Mouse (Mus musculus): ENCODE measurements around the gene Etl4.

Etl4 gene

GRCm38 (mm10) chr2:20445156-20446155 is 535.9 kb downstream of the Etl4 start:
- DNase-seq (ENCODE audit: low spot score) = no peak

GRCm38 (mm10) chr2:20446180-20446579 is 536.6 kb downstream of the Etl4 start:
- no peak for DNase-seq (ENCODE audit: low spot score)

GRCm38 (mm10) chr2:20450945-20451344 is 541.4 kb downstream of the Etl4 start:
- no peak for DNase-seq (ENCODE audit: low spot score)

GRCm38 (mm10) chr2:20453506-20454206 is 544.1 kb downstream of the Etl4 start:
- DNase-seq (ENCODE audit: low spot score) = no peak

GRCm38 (mm10) chr2:20479199-20479598 is 569.6 kb downstream of the Etl4 start:
- no peak for DNase-seq (ENCODE audit: low spot score)

- DNase-seq (ENCODE audit: low spot score) = no peak
Measured at GRCm38 (mm10) chr2:20486137-20486788, 576.7 kb downstream of the Etl4 start.

GRCm38 (mm10) chr2:20489090-20489489 is 579.5 kb downstream of the Etl4 start:
- no peak for DNase-seq (ENCODE audit: low spot score)

GRCm38 (mm10) chr2:20492125-20492524 is 582.5 kb downstream of the Etl4 start:
- no peak for DNase-seq (ENCODE audit: low spot score)

- DNase-seq (ENCODE audit: low spot score) = no peak
Measured at GRCm38 (mm10) chr2:20493806-20494205, 584.2 kb downstream of the Etl4 start.

- peak; percentile 31 for DNase-seq (ENCODE audit: low spot score)
Measured at GRCm38 (mm10) chr2:20494666-20495065, 585.1 kb downstream of the Etl4 start.

- no peak for DNase-seq (ENCODE audit: low spot score)
Measured at GRCm38 (mm10) chr2:20496219-20496800, 586.7 kb downstream of the Etl4 start.

- no peak for DNase-seq (ENCODE audit: low spot score)
Measured at GRCm38 (mm10) chr2:20507832-20508723, 598.5 kb downstream of the Etl4 start.

GRCm38 (mm10) chr2:20508724-20509052 is 599.1 kb downstream of the Etl4 start:
- DNase-seq (ENCODE audit: low spot score) = no peak

- no peak for DNase-seq (ENCODE audit: low spot score)
Measured at GRCm38 (mm10) chr2:20510061-20510460, 600.5 kb downstream of the Etl4 start.

GRCm38 (mm10) chr2:20516270-20516865 is 606.8 kb downstream of the Etl4 start:
- DNase-seq (ENCODE audit: low spot score) = no peak

- no peak for DNase-seq (ENCODE audit: low spot score)
Measured at GRCm38 (mm10) chr2:20517853-20518252, 608.3 kb downstream of the Etl4 start.

GRCm38 (mm10) chr2:20518506-20518905 is 608.9 kb downstream of the Etl4 start:
- no peak for DNase-seq (ENCODE audit: low spot score)

- peak; percentile 47 for DNase-seq (ENCODE audit: low spot score)
Measured at GRCm38 (mm10) chr2:20519447-20520098, 610.0 kb downstream of the Etl4 start.

- no peak for DNase-seq (ENCODE audit: low spot score)
Measured at GRCm38 (mm10) chr2:20520099-20520475, 610.5 kb downstream of the Etl4 start.

Data from ovary, adult 18-20 months (tissue).